Mouse (Mus musculus) lung, adult 2 months (tissue): ENCODE measurements around the gene Agap3.

ENCODE experiments used
- CTCF ChIP-seq: fragments of 200-500 bp; IDR thresholded peaks from 2 replicates; pipeline ENCODE4 v1.5.1; 2011; ENCODE audit warnings: mild to moderate bottlenecking, low read length, control low read depth; ENCODE audit not compliant: insufficient read depth
- POLR2A ChIP-seq: fragments of 200-500 bp; IDR thresholded peaks from 2 replicates; pipeline ENCODE4 v1.6.1; 2011; ENCODE audit warnings: low read depth, mild to moderate bottlenecking, control low read depth, low read length, borderline replicate concordance; ENCODE audit errors: extremely low read depth

DNA sequence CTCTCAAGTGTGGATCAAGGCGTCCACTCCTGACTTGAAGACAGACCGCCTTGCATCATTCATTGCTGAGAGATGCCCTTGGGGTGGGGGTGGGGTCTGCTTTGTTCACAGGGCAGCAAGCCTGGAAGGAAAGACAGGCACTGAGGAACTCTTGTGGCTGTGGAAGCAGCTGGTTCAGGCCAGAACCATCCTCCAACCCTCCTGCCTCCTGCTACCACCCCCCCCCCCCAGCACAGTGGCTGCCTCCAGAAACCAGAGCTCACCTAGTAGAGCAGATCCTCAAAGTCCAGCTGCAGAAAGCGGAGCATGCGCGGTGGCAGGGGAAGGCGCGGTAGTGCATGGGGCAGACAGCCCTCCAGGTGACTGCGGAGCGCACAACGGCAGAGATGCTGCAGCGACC, 81.4 kb downstream of the Agap3 start:
- no peak for TF ChIP-seq CTCF
- no peak for TF ChIP-seq POLR2A
